Mouse (Mus musculus): ENCODE measurements at regions not wholly inside any gene's neighbourhood (a gene's known extent, or its start where the extent isn't known, plus 50 kb on each side); places are given as distances from the start of the nearest gene placed in this dataset.

DNA sequence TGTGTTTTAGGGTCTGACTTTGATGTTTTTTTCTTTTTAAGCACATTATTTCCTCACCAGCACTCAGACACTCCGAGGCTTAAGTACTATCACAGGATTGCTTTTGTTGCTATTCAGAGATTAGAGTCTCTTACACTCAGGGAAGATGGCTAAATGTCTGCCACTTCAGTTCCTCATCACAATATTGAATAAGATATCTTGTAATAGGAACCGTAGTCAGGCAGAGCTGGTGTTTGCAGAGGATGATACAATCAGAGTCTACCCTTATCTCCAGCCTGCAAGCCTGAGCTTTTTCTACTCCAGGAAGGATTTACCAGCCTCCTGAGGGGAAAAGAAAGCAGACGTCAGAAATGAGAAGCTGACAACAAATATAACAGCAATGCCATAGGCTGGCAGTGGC lies 336.3 kb downstream of the Ins1 start:
- intact Hi-C loops (cut with DNase I), result no loop called here
- no peak for DNase-seq

DNA sequence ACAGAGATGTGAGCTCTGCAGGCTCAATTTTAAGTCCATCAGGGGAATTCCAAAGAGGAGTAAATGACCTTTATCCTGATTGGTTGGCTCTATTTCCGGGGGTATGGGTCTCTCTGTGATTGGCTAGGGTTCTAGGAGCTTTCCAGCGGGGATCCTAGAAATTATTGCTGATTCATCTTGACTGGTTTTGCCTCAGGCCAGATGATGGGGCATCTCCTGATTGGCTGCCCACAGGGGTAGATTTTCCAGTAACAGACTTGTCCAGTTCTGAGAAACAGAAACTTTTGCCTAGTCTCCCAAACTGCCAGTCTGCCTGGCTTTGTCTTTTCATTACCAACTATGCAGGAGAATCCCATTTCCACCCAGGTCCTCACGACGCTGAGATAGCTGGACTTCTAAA lies 301.3 kb downstream of the Ins1 start:
- no peak for DNase-seq
- intact Hi-C loops (cut with DNase I), result no loop called here

DNA sequence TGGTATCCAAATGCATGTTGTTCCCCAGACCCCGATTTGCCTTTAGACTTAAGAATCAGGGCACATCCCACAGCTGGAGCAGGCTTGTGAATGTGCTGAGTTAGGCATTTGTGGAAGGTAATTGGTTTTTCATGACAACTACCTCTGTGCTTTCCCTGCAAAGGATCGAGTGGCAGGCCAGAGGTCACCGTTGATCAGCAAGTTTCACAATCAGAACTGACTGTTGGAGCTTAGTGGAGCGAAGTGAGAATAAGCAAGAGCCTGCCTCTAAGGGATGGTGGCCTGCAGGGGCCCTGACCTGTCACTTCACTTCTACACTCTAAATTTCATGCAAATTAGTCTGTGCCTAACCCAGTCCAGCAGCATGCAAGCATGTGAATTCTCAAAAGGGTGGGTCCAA lies 270.7 kb downstream of the Ins1 start:
- no peak for DNase-seq
- intact Hi-C loops (cut with DNase I), result no loop called here

DNA sequence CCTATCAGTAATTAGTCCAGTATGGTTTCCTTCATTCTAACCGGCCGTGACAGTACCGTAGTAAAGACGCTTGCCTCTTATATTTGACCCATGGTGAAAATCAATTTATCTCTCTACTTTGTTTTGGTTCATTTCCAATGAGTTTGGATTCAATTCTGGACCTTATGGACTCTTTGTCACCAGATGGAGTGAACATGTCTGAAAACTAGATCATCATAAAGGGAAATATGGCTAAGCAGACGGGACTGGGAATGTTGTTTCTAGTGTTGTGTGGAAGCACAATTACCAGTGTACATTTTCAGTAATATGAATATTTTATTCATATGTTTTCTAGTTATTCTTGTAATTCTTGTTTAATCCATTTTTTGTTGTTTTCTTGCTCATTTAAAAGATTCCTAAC lies 261.4 kb downstream of the Ins1 start:
- no peak for DNase-seq
- intact Hi-C loops (cut with DNase I), result no loop called here

DNA sequence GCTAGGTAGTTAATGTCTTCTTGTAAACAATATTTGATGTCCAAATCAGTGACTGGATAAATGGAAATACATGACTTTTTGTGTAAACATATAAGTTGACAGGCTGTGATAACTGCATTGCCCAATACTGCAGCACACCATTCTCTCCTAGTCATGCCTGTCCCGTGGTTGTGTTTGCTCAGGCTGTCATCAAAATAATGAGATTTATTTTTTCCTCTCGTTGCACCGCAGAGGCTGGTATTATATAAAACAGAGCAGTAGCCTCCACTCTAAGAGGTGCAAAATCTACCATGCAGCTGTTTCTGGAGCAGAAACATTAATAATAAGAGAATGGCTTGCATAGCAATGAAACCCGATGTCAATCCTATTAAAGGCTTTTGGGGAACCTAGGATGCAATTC lies 239.2 kb downstream of the Ins1 start:
- DNase-seq, result no peak
- intact Hi-C loops (cut with DNase I), result no loop called here

All from heart, postnatal 36 days (tissue).